Mouse (Mus musculus) kidney, embryonic 16.5 days (tissue): ENCODE measurements around the gene Tmem163. TPM values are rescaled to one million over a fixed set of nuclear protein-coding genes. Genes with fewer than 3 reads are reported as not detected.

Source experiments
- ATAC-seq: fragments of 200-750 bp; cut with Nextera tagmentation; 2 replicates; pipeline ENCODE4 v1.8.0; 2017; ENCODE audit warnings: moderate TSS enrichment; ENCODE audit not compliant: low FRiP score, low TSS enrichment
- H3K27ac ChIP-seq: fragments of 300-500 bp; sonication (generic); 2 replicates; pipeline ENCODE4 v1.5.1; 2014; ENCODE audit warnings: low read length
- H3K27me3 ChIP-seq: fragments of 300-500 bp; sonication (generic); 2 replicates; pipeline ENCODE4 v1.6.1; 2014; ENCODE audit warnings: low read length, control low read depth, mixed read lengths; ENCODE audit not compliant: insufficient read depth
- H3K36me3 ChIP-seq: fragments of 300-500 bp; sonication (generic); 2 replicates; pipeline ENCODE4 v1.6.1; 2014; ENCODE audit warnings: low read length, control low read depth, mixed read lengths; ENCODE audit not compliant: insufficient read depth
- H3K4me1 ChIP-seq: fragments of 300-500 bp; sonication (generic); 2 replicates; pipeline ENCODE4 v1.6.1; 2014; ENCODE audit warnings: low read length, control low read depth, mixed read lengths; ENCODE audit not compliant: insufficient read depth
- H3K4me2 ChIP-seq: fragments of 300-500 bp; sonication (generic); replicated peaks from 2 replicates; pipeline ENCODE4 v1.6.1; 2014; ENCODE audit warnings: low read depth, low read length
- H3K4me3 ChIP-seq: fragments of 300-500 bp; sonication (generic); 2 replicates; pipeline ENCODE4 v1.5.1; 2014; ENCODE audit warnings: mild to moderate bottlenecking, low read length
- H3K9ac ChIP-seq: fragments of 300-500 bp; sonication (generic); replicated peaks from 2 replicates; pipeline ENCODE4 v1.6.1; 2014; ENCODE audit warnings: low read length
- H3K9me3 ChIP-seq: fragments of 300-500 bp; sonication (generic); 2 replicates; pipeline ENCODE4 v1.6.1; 2016; ENCODE audit warnings: low read length, control low read depth
- WGBS: fragments of 180-500 bp; shearing (Covaris S2); extraction: QIAGEN DNeasy Blood & Tissue Kit; methylation state at CpG from one replicate; pipeline ENCODE4 v1.1.7; 2014; 5-methylcytosine and 5-hydroxymethylcytosine counted together
- polyA plus RNA-seq: library from polyadenylated mRNA; unstranded; fragments of >200 nt; fragmentation: Nextera tagmentation; extraction: Ambion mirVana; gene quantifications from 2 replicates; pipeline ENCODE4 v1.2.1, GENCODE M21; 2015

The Tmem163 gene
- polyA plus RNA-seq, 1 experiment from 2014 or later, result 0.99 TPM

- Histone ChIP-seq H3K4me3 (peak overlapping the region; percentile 45), H3K27ac (no peak overlapping the region), H3K27me3 (peaks cover 77% of the 10 kb centered on the region), H3K9ac (peak overlapping the region; percentile 13), H3K4me2 (peak overlapping the region; percentile 70), H3K9me3 (no peaks in the 10 kb centered on the region), H3K4me1 (peaks cover 15% of the 10 kb centered on the region), H3K36me3 (no peaks in the 10 kb centered on the region)
- ATAC-seq, result peak; percentile 66
- WGBS, result under 1% methylated on average over 35 of the region's 44 CpGs
These were observed 2.2 kb downstream of the Tmem163 start for GRCm38 (mm10) chr1:127677131-127677631.

- Histone ChIP-seq H3K27ac (no peak overlapping the region), H3K9ac (no peak overlapping the region), H3K4me3 (peak overlapping the region; percentile 45), H3K27me3 (peaks cover 77% of the 10 kb centered on the region), H3K4me2 (peak overlapping the region; percentile 70), H3K9me3 (no peaks in the 10 kb centered on the region), H3K4me1 (peaks cover 15% of the 10 kb centered on the region), H3K36me3 (no peaks in the 10 kb centered on the region)
- no peak for ATAC-seq
- WGBS, result 4% methylated on average over 25 of the region's 25 CpGs
These were observed 2.7 kb downstream of the Tmem163 start for GRCm38 (mm10) chr1:127676516-127677099.

GRCm38 (mm10) chr1:127676116-127676515 lies 3.2 kb downstream of the Tmem163 start:
- H3K36me3 ChIP-seq, result no peaks in the 10 kb centered on the region
- peaks cover 15% of the 10 kb centered on the region for H3K4me1 ChIP-seq
- peaks cover 74% of the 10 kb centered on the region for H3K27me3 ChIP-seq
- no peak overlapping the region for H3K4me3 ChIP-seq
- 35% methylated on average over 12 of the region's 12 CpGs for WGBS
- H3K9ac ChIP-seq, result no peak overlapping the region
- no peak for ATAC-seq
- H3K27ac ChIP-seq, result no peak overlapping the region
- H3K4me2 ChIP-seq, result no peak overlapping the region
- no peaks in the 10 kb centered on the region for H3K9me3 ChIP-seq

GRCm38 (mm10) chr1:127675253-127675652 lies 4.1 kb downstream of the Tmem163 start:
- ATAC-seq, result no peak
- H3K9ac ChIP-seq, result no peak overlapping the region
- no peaks in the 10 kb centered on the region for H3K9me3 ChIP-seq
- 42% methylated on average over 1 of the region's 1 CpGs for WGBS
- H3K27ac ChIP-seq, result no peak overlapping the region
- H3K27me3 ChIP-seq, result peaks cover 70% of the 10 kb centered on the region
- H3K4me2 ChIP-seq, result no peak overlapping the region
- H3K36me3 ChIP-seq, result no peaks in the 10 kb centered on the region
- H3K4me1 ChIP-seq, result peaks cover 15% of the 10 kb centered on the region
- H3K4me3 ChIP-seq, result no peak overlapping the region

- ATAC-seq, result no peak
- H3K9ac ChIP-seq, result no peak overlapping the region
- H3K4me3 ChIP-seq, result no peak overlapping the region
- H3K36me3 ChIP-seq, result no peaks in the 10 kb centered on the region
- 75% methylated on average over 10 of the region's 10 CpGs for WGBS
- H3K27ac ChIP-seq, result no peak overlapping the region
- peaks cover 52% of the 10 kb centered on the region for H3K27me3 ChIP-seq
- peaks cover 14% of the 10 kb centered on the region for H3K4me1 ChIP-seq
- H3K4me2 ChIP-seq, result no peak overlapping the region
- H3K9me3 ChIP-seq, result no peaks in the 10 kb centered on the region
These were observed 5.9 kb downstream of the Tmem163 start for GRCm38 (mm10) chr1:127673221-127674050.

GRCm38 (mm10) chr1:127668161-127668560 lies 11.2 kb downstream of the Tmem163 start:
- H3K36me3 ChIP-seq, result no peaks in the 10 kb centered on the region
- H3K9me3 ChIP-seq, result no peaks in the 10 kb centered on the region
- no peak overlapping the region for H3K9ac ChIP-seq
- ATAC-seq, result no peak
- no peaks in the 10 kb centered on the region for H3K4me1 ChIP-seq
- H3K4me3 ChIP-seq, result no peak overlapping the region
- no peak overlapping the region for H3K4me2 ChIP-seq
- H3K27me3 ChIP-seq, result 0 out of 2 replicates have a peak, but pooled peaks cover 3% of the 10 kb centered on the region
- 91% methylated on average over 3 of the region's 3 CpGs for WGBS
- H3K27ac ChIP-seq, result no peak overlapping the region

- 0 out of 2 replicates have a peak, but pooled peaks cover 3% of the 10 kb centered on the region for H3K27me3 ChIP-seq
- no peaks in the 10 kb centered on the region for H3K36me3 ChIP-seq
- no peak overlapping the region for H3K4me2 ChIP-seq
- H3K4me1 ChIP-seq, result no peaks in the 10 kb centered on the region
- no peak for ATAC-seq
- no peaks in the 10 kb centered on the region for H3K9me3 ChIP-seq
- WGBS, result 66% methylated on average over 8 of the region's 8 CpGs
- H3K9ac ChIP-seq, result no peak overlapping the region
- no peak overlapping the region for H3K27ac ChIP-seq
- no peak overlapping the region for H3K4me3 ChIP-seq
These were observed 12.1 kb downstream of the Tmem163 start for GRCm38 (mm10) chr1:127667110-127667860.

- Histone ChIP-seq H3K4me2 (no peak overlapping the region), H3K4me1 (no peaks in the 10 kb centered on the region), H3K9ac (no peak overlapping the region), H3K36me3 (no peaks in the 10 kb centered on the region), H3K27me3 (0 out of 2 replicates have a peak, but pooled peaks cover 3% of the 10 kb centered on the region), H3K4me3 (no peak overlapping the region), H3K9me3 (no peaks in the 10 kb centered on the region), H3K27ac (no peak overlapping the region)
- ATAC-seq, result no peak
- 80% methylated on average over 6 of the region's 6 CpGs for WGBS
These were observed 13.1 kb downstream of the Tmem163 start for GRCm38 (mm10) chr1:127666221-127666620.

- H3K9ac ChIP-seq, result no peak overlapping the region
- no peak overlapping the region for H3K27ac ChIP-seq
- H3K4me3 ChIP-seq, result no peak overlapping the region
- H3K4me2 ChIP-seq, result no peak overlapping the region
- ATAC-seq, result no peak
- WGBS, result 68% methylated on average over 13 of the region's 13 CpGs
- H3K4me1 ChIP-seq, result no peaks in the 10 kb centered on the region
- H3K36me3 ChIP-seq, result no peaks in the 10 kb centered on the region
- H3K9me3 ChIP-seq, result no peaks in the 10 kb centered on the region
- H3K27me3 ChIP-seq, result no peaks in the 10 kb centered on the region
These were observed 16.8 kb downstream of the Tmem163 start for GRCm38 (mm10) chr1:127662385-127663068.
